In the genomic region with DNA sequence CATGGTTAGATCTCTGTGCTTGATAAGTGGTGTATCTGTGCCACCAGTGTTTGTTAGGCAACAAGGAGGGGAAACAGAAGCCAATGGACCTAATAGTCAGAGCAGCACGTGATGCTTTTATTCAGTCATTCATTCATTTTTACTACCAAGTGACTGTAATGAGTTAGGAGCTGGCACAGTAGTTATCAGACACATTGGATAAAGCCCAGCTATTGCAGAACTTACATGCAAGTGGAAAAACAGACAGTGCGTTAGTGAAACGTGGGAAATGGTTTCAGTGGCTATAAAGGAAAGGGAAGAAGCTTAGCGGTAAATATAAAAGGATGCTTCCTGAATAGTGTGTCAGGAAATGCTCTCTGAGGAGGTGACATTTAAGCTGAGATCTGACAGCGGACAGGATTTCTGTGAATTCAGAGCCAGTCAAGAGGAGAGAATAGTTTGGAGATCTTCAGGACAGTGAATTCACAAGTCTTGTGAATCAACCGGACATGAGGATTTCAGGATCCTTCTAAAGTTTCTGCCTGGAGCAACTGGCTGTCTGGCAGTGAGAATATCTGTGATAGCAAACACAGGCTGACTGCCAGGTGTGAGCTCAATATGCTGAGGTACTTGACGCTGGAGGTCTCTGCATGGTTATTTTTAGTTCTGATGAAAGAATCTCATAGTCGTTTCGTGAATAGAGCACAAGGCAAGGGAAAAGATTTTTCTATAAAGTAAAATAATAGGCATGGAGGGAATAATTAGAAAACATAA, we compare ENCODE assay signal across 14 mouse cellular contexts. TPM values are rescaled to one million over a fixed set of nuclear protein-coding genes. Genes with fewer than 3 reads are reported as not detected.
A peak's percentile ranks its signal among the peaks of the same experiment; 100 is the strongest.
DNase-seq lines count a peak whose midpoint lies in the region; TF ChIP-seq lines count a peak whose summit lies in the region.
"Had no signal": no experiment of that assay in that cellular context is flagged by ENCODE, and none has a peak within 500 bp of the region (broad histone marks: within the 10 kb centered on the region; RNA-seq: fewer than 3 reads in every experiment).

No protein-coding gene starts in this region.

- H3K4me3 ChIP-seq in layer of hippocampus, adult 2 months: no peak overlapping the region
- H3K4me3 ChIP-seq: hindbrain, embryonic 15.5 days; kidney, embryonic 15.5 days; limb, embryonic 13.5 days; lung, embryonic 15.5 days had no signal

- TF ChIP-seq CTCF in layer of hippocampus, adult 2 months (conservative IDR thresholded peaks at IDR 0.05): no peak

- H3K27ac ChIP-seq in layer of hippocampus, adult 2 months: no peak overlapping the region
- H3K27ac ChIP-seq: hindbrain, embryonic 15.5 days; kidney, embryonic 15.5 days; limb, embryonic 13.5 days; lung, embryonic 15.5 days had no signal

- intact Hi-C loops in heart, postnatal 36 days (cut with DNase I): no loop called here

- DNase-seq in layer of hippocampus, adult 9-11 months: peak; percentile 6
- DNase-seq in layer of hippocampus, adult 2 months (ENCODE audit: low spot score in 2 of 2): no peak
- DNase-seq in gastrocnemius, adult 18-20 months (ENCODE audit: low spot score): peak; percentile 75
- DNase-seq in heart, adult 8-10 months (ENCODE audit: low spot score): peak; percentile 41
- peak; percentile 36 to 51 for DNase-seq in heart, postnatal 36 days
- no peak for DNase-seq in kidney, adult 9 months
- no peak for DNase-seq in retina, embryonic 14.5 days (ENCODE audit: low spot score)
- DNase-seq: adrenal gland, adult 8-10 months; retina, postnatal 1 day had no signal

RNA-seq across cellular contexts. Expression of a gene that starts 2.3 kb away (rescaled TPM):
- 10 to 100 TPM in 1 of 2 experiments, 1 to 10 TPM in 1; 8.3 to 11.1 TPM for total RNA-seq in layer of hippocampus, adult 2 months (2021)
- 10 to 100 TPM; 34.9 to 43.3 TPM for total RNA-seq in gastrocnemius, adult 18-20 months (2021)
- total RNA-seq in heart, adult 8-10 months (2022): 100 to 1,000 TPM in 3 of 4 experiments, 10 to 100 TPM in 1; 92.8 to 107 (median 104) TPM
- total RNA-seq in heart, postnatal 36 days (2021): 100 to 1,000 TPM; 138 to 149 TPM
- total RNA-seq: megakaryocyte-erythroid progenitor cell, adult 5-6 weeks had no signal

Comparison
In these comparisons a context has a peak if more than half of its experiments do, and no peak if none do; other contexts are left out.
1. DNase-seq: peak in layer of hippocampus, adult 9-11 months (single experiment), gastrocnemius, adult 18-20 months (single experiment), heart, adult 8-10 months (single experiment) and heart, postnatal 36 days (2 of 2); none in layer of hippocampus, adult 2 months (0 of 2), kidney, adult 9 months (single experiment) and retina, embryonic 14.5 days (single experiment).